Mouse (Mus musculus): ENCODE results near the gene Tiam2. TPM values are rescaled to one million over a fixed set of nuclear protein-coding genes. Genes with fewer than 3 reads are reported as not detected.
"Not testable (repeated sequence)": the region's sequence is repeated elsewhere in the genome, so short reads cannot be mapped to it uniquely, and the experiment has no call there.

The Tiam2 gene
- polyA plus RNA-seq, 1 experiment from 2014 or later: 3.3 TPM

GRCm38 (mm10) chr17:3349331-3349730 is 23.0 kb downstream of the Tiam2 start:
- H3K4me3 ChIP-seq (replicated peaks; ENCODE audit: low read depth, low read length): no peak overlapping the region
- WGBS: 94% methylated on average over 5 of the region's 5 CpGs
- H3K9me3 ChIP-seq (replicated peaks; ENCODE audit: low read length): no peaks in the 10 kb centered on the region
- no peak for TF ChIP-seq CTCF (IDR thresholded peaks at IDR 0.05; ENCODE audit: low read depth)
- H3K27me3 ChIP-seq (ENCODE audit: insufficient read depth, low read length): no peaks in the 10 kb centered on the region
- no peak for DNase-seq (ENCODE audit: low spot score)
- H3K4me1 ChIP-seq (replicated peaks; ENCODE audit: insufficient read depth, low read length): no peaks in the 10 kb centered on the region
- ATAC-seq (replicated peaks; ENCODE audit: low FRiP score, low read depth): no peak
- no peak overlapping the region for H3K27ac ChIP-seq
- no peak overlapping the region for H3K4me2 ChIP-seq (ENCODE audit: low read length)
- no peak overlapping the region for H3K9ac ChIP-seq (ENCODE audit: low read depth, low read length)
- no peaks in the 10 kb centered on the region for H3K36me3 ChIP-seq (ENCODE audit: insufficient read depth, low read length)

- H3K4me2 ChIP-seq (ENCODE audit: low read length): no peak overlapping the region
- 75% methylated on average over 12 of the region's 12 CpGs for WGBS
- H3K9me3 ChIP-seq (replicated peaks; ENCODE audit: low read length): no peaks in the 10 kb centered on the region
- H3K36me3 ChIP-seq (ENCODE audit: insufficient read depth, low read length): no peaks in the 10 kb centered on the region
- ATAC-seq (replicated peaks; ENCODE audit: low FRiP score, low read depth) (no peak), DNase-seq (ENCODE audit: low spot score) (no peak)
- H3K27me3 ChIP-seq (ENCODE audit: insufficient read depth, low read length): no peaks in the 10 kb centered on the region
- no peaks in the 10 kb centered on the region for H3K4me1 ChIP-seq (replicated peaks; ENCODE audit: insufficient read depth, low read length)
- no peak for TF ChIP-seq CTCF (IDR thresholded peaks at IDR 0.05; ENCODE audit: low read depth)
- no peak overlapping the region for H3K4me3 ChIP-seq (replicated peaks; ENCODE audit: low read depth, low read length)
- H3K9ac ChIP-seq (ENCODE audit: low read depth, low read length): no peak overlapping the region
- no peak overlapping the region for H3K27ac ChIP-seq
Measured at GRCm38 (mm10) chr17:3349939-3350338, 23.6 kb downstream of the Tiam2 start.

GRCm38 (mm10) chr17:3350405-3350804 is 24.0 kb downstream of the Tiam2 start:
- no peaks in the 10 kb centered on the region for H3K9me3 ChIP-seq (replicated peaks; ENCODE audit: low read length)
- WGBS: 96% methylated on average over 4 of the region's 4 CpGs
- TF ChIP-seq CTCF (IDR thresholded peaks at IDR 0.05; ENCODE audit: low read depth): no peak

GRCm38 (mm10) chr17:3351668-3352067 is 25.3 kb downstream of the Tiam2 start:
- ATAC-seq (replicated peaks; ENCODE audit: low FRiP score, low read depth) (no peak), DNase-seq (ENCODE audit: low spot score) (peak; percentile 15)
- Histone ChIP-seq H3K9me3 (replicated peaks; ENCODE audit: low read length) (no peaks in the 10 kb centered on the region), H3K4me3 (replicated peaks; ENCODE audit: low read depth, low read length) (no peak overlapping the region), H3K4me1 (replicated peaks; ENCODE audit: insufficient read depth, low read length) (no peaks in the 10 kb centered on the region), H3K36me3 (ENCODE audit: insufficient read depth, low read length) (no peaks in the 10 kb centered on the region), H3K4me2 (ENCODE audit: low read length) (no peak overlapping the region), H3K27ac (no peak overlapping the region), H3K27me3 (ENCODE audit: insufficient read depth, low read length) (no peaks in the 10 kb centered on the region), H3K9ac (ENCODE audit: low read depth, low read length) (no peak overlapping the region)
- WGBS: 63% methylated on average over 4 of the region's 4 CpGs
- TF ChIP-seq CTCF (IDR thresholded peaks at IDR 0.05; ENCODE audit: low read depth): no peak

More at GRCm38 (mm10) chr17:3350405-3350804, 24.0 kb downstream of the Tiam2 start:
- Histone ChIP-seq H3K36me3 (ENCODE audit: insufficient read depth, low read length) (no peaks in the 10 kb centered on the region), H3K4me3 (replicated peaks; ENCODE audit: low read depth, low read length) (no peak overlapping the region), H3K9ac (ENCODE audit: low read depth, low read length) (no peak overlapping the region), H3K4me2 (ENCODE audit: low read length) (no peak overlapping the region), H3K27ac (no peak overlapping the region), H3K4me1 (replicated peaks; ENCODE audit: insufficient read depth, low read length) (no peaks in the 10 kb centered on the region), H3K27me3 (ENCODE audit: insufficient read depth, low read length) (no peaks in the 10 kb centered on the region)
- ATAC-seq (replicated peaks; ENCODE audit: low FRiP score, low read depth) (no peak), DNase-seq (ENCODE audit: low spot score) (no peak)

GRCm38 (mm10) chr17:3353141-3353540 is 26.8 kb downstream of the Tiam2 start:
- WGBS: 96% methylated on average over 8 of the region's 10 CpGs
- H3K27me3 ChIP-seq (ENCODE audit: insufficient read depth, low read length); DNase-seq (ENCODE audit: low spot score); H3K4me2 ChIP-seq (ENCODE audit: low read length); H3K36me3 ChIP-seq (ENCODE audit: insufficient read depth, low read length); H3K4me1 ChIP-seq (replicated peaks; ENCODE audit: insufficient read depth, low read length); H3K9ac ChIP-seq (ENCODE audit: low read depth, low read length); H3K9me3 ChIP-seq (replicated peaks; ENCODE audit: low read length); H3K4me3 ChIP-seq (replicated peaks; ENCODE audit: low read depth, low read length); H3K27ac ChIP-seq; ATAC-seq (replicated peaks; ENCODE audit: low FRiP score, low read depth): not testable (repeated sequence)

- DNase-seq (ENCODE audit: low spot score) (peak; percentile 72), ATAC-seq (replicated peaks; ENCODE audit: low FRiP score, low read depth) (no peak)
- Histone ChIP-seq H3K4me2 (ENCODE audit: low read length) (no peak overlapping the region), H3K27ac (no peak overlapping the region), H3K4me1 (replicated peaks; ENCODE audit: insufficient read depth, low read length) (no peaks in the 10 kb centered on the region), H3K27me3 (ENCODE audit: insufficient read depth, low read length) (no peaks in the 10 kb centered on the region), H3K9me3 (replicated peaks; ENCODE audit: low read length) (no peaks in the 10 kb centered on the region), H3K4me3 (replicated peaks; ENCODE audit: low read depth, low read length) (no peak overlapping the region), H3K9ac (ENCODE audit: low read depth, low read length) (no peak overlapping the region), H3K36me3 (ENCODE audit: insufficient read depth, low read length) (no peaks in the 10 kb centered on the region)
- WGBS: 42% methylated on average over 3 of the region's 3 CpGs
- no peak for TF ChIP-seq CTCF (IDR thresholded peaks at IDR 0.05; ENCODE audit: low read depth)
Measured at GRCm38 (mm10) chr17:3354856-3355255, 28.5 kb downstream of the Tiam2 start.

- no peak overlapping the region for H3K27ac ChIP-seq
- ATAC-seq (replicated peaks; ENCODE audit: low FRiP score, low read depth) (no peak), DNase-seq (ENCODE audit: low spot score) (no peak)
- no peaks in the 10 kb centered on the region for H3K4me1 ChIP-seq (replicated peaks; ENCODE audit: insufficient read depth, low read length)
- 79% methylated on average over 8 of the region's 8 CpGs for WGBS
- H3K36me3 ChIP-seq (ENCODE audit: insufficient read depth, low read length): no peaks in the 10 kb centered on the region
- no peak overlapping the region for H3K4me3 ChIP-seq (replicated peaks; ENCODE audit: low read depth, low read length)
- no peak for TF ChIP-seq CTCF (IDR thresholded peaks at IDR 0.05; ENCODE audit: low read depth)
- no peaks in the 10 kb centered on the region for H3K27me3 ChIP-seq (ENCODE audit: insufficient read depth, low read length)
- no peak overlapping the region for H3K4me2 ChIP-seq (ENCODE audit: low read length)
- H3K9ac ChIP-seq (ENCODE audit: low read depth, low read length): no peak overlapping the region
- no peaks in the 10 kb centered on the region for H3K9me3 ChIP-seq (replicated peaks; ENCODE audit: low read length)
Measured at GRCm38 (mm10) chr17:3356633-3357365, 30.4 kb downstream of the Tiam2 start.
